Mouse (Mus musculus) limb, embryonic 15.5 days (tissue): ENCODE data around the gene Nfkbib. TPM values are rescaled to one million over a fixed set of nuclear protein-coding genes. Genes with fewer than 3 reads are reported as not detected.

Source experiments
- ATAC-seq: fragments of 200-750 bp; cut with Nextera tagmentation; 2 replicates; pipeline ENCODE4 v1.8.0; 2017; ENCODE audit warnings: low read depth, moderate TSS enrichment; ENCODE audit not compliant: insufficient number of reproducible peaks, low FRiP score, low TSS enrichment
- H3K27ac ChIP-seq: fragments of 300-500 bp; sonication (generic); 2 replicates; pipeline ENCODE4 v1.5.1; 2015; ENCODE audit warnings: moderate library complexity, mild to moderate bottlenecking, inconsistent platforms
- H3K27me3 ChIP-seq: fragments of 300-500 bp; sonication (generic); 2 replicates; pipeline ENCODE4 v1.6.1; 2015; ENCODE audit warnings: inconsistent platforms
- H3K36me3 ChIP-seq: fragments of 300-500 bp; sonication (generic); 2 replicates; pipeline ENCODE4 v1.6.1; 2015; ENCODE audit warnings: inconsistent platforms
- H3K4me1 ChIP-seq: fragments of 300-500 bp; sonication (generic); 2 replicates; pipeline ENCODE4 v1.6.1; 2015; ENCODE audit warnings: inconsistent platforms
- H3K4me2 ChIP-seq: fragments of 300-500 bp; sonication (generic); 2 replicates; pipeline ENCODE4 v1.6.1; 2015; ENCODE audit warnings: mild to moderate bottlenecking, inconsistent platforms
- H3K4me3 ChIP-seq: fragments of 300-500 bp; sonication (generic); 2 replicates; pipeline ENCODE4 v1.5.1; 2015; ENCODE audit warnings: mild to moderate bottlenecking, inconsistent platforms
- H3K9ac ChIP-seq: fragments of 300-500 bp; sonication (generic); 2 replicates; pipeline ENCODE4 v1.6.1; 2015; ENCODE audit warnings: inconsistent platforms
- H3K9me3 ChIP-seq: fragments of 300-500 bp; sonication (generic); 2 replicates; pipeline ENCODE4 v1.6.1; 2016; ENCODE audit warnings: inconsistent platforms
- whole genome bisulfite sequencing: fragments of 180-500 bp; shearing (Covaris S2); methylation state at CpG from one replicate; pipeline ENCODE4 v1.1.7; 2015; 5-methylcytosine and 5-hydroxymethylcytosine counted together
- polyA plus RNA-seq: library from polyadenylated mRNA; unstranded; fragments of >200 nt; fragmentation: Nextera tagmentation; extraction: Ambion mirVana; gene quantifications from 2 replicates; pipeline ENCODE4 v1.2.1, GENCODE M21; 2015

Nfkbib gene
- polyA plus RNA-seq, 1 experiment from 2014 or later, result 41.5 TPM

GRCm38 (mm10) chr7:28808957-28809393 lies 41.7 kb upstream of the Nfkbib start:
- Histone ChIP-seq H3K27ac (peak overlapping the region; percentile 100), H3K4me3 (peak overlapping the region; percentile 76), H3K9me3 (no peaks in the 10 kb centered on the region), H3K4me1 (peaks cover 35% of the 10 kb centered on the region), H3K27me3 (no peaks in the 10 kb centered on the region), H3K9ac (peak overlapping the region; percentile 89), H3K4me2 (peak overlapping the region; percentile 90), H3K36me3 (peaks cover 18% of the 10 kb centered on the region)
- under 1% methylated on average over 31 of the region's 32 CpGs for WGBS
- peak; percentile 76 for ATAC-seq

- Histone ChIP-seq H3K4me2 (peak within 1 kb of the TSS; percentile 90), H3K36me3 (peaks cover 12% of the 10 kb centered on the region), H3K9ac (peak within 1 kb of the TSS; percentile 89), H3K27ac (peak within 1 kb of the TSS; percentile 100), H3K4me1 (peaks cover 34% of the 10 kb centered on the region), H3K4me3 (peak within 1 kb of the TSS; percentile 76), H3K9me3 (no peaks in the 10 kb centered on the region), H3K27me3 (no peaks in the 10 kb centered on the region)
- 2% methylated on average over 35 of the region's 35 CpGs for WGBS
- peak; percentile 22 for ATAC-seq
Measured at GRCm38 (mm10) chr7:28808221-28808941, 41.1 kb upstream of the Nfkbib start, which contains the start of gene Hnrnpl. Gene Hnrnpl (plus strand): TSS chr7:28808541.

GRCm38 (mm10) chr7:28807641-28808220 lies 40.4 kb upstream of the Nfkbib start:
- ATAC-seq, result no peak
- H3K4me1 ChIP-seq, result peaks cover 34% of the 10 kb centered on the region
- WGBS, result 34% methylated on average over 7 of the region's 8 CpGs

GRCm38 (mm10) chr7:28806869-28807268 lies 39.6 kb upstream of the Nfkbib start:
- Histone ChIP-seq H3K27me3 (no peaks in the 10 kb centered on the region), H3K36me3 (no peaks in the 10 kb centered on the region), H3K4me2 (no peak overlapping the region), H3K4me3 (no peak overlapping the region), H3K4me1 (peaks cover 34% of the 10 kb centered on the region), H3K9ac (no peak overlapping the region), H3K9me3 (no peaks in the 10 kb centered on the region), H3K27ac (no peak overlapping the region)
- WGBS, result 63% methylated on average over 4 of the region's 4 CpGs
- ATAC-seq, result no peak

More at GRCm38 (mm10) chr7:28807641-28808220, 40.4 kb upstream of the Nfkbib start:
- H3K9ac ChIP-seq, result peak overlapping the region; percentile 89; the same call in 1 of the 2 replicates
- no peaks in the 10 kb centered on the region for H3K9me3 ChIP-seq
- no peaks in the 10 kb centered on the region for H3K27me3 ChIP-seq
- peak overlapping the region; percentile 100 for H3K27ac ChIP-seq
- peak overlapping the region; percentile 90 for H3K4me2 ChIP-seq
- H3K36me3 ChIP-seq, result peaks cover 6% of the 10 kb centered on the region; the same call in 1 of the 2 replicates
- H3K4me3 ChIP-seq, result peak overlapping the region; percentile 76

GRCm38 (mm10) chr7:28803756-28804155 lies 36.4 kb upstream of the Nfkbib start:
- 0 out of 2 replicates have a peak overlapping the region, but pooled peaks have one; percentile 0 for H3K4me2 ChIP-seq
- H3K36me3 ChIP-seq, result no peaks in the 10 kb centered on the region
- H3K27ac ChIP-seq, result peak overlapping the region; percentile 94
- no peaks in the 10 kb centered on the region for H3K27me3 ChIP-seq
- peaks cover 39% of the 10 kb centered on the region for H3K4me1 ChIP-seq
- WGBS, result 34% methylated on average over 4 of the region's 4 CpGs
- ATAC-seq, result no peak
- H3K9ac ChIP-seq, result no peak overlapping the region
- H3K9me3 ChIP-seq, result no peaks in the 10 kb centered on the region
- no peak overlapping the region for H3K4me3 ChIP-seq

- Histone ChIP-seq H3K27ac (peak overlapping the region; percentile 94), H3K27me3 (no peaks in the 10 kb centered on the region), H3K9ac (no peak overlapping the region), H3K36me3 (no peaks in the 10 kb centered on the region), H3K4me3 (no peak overlapping the region), H3K4me1 (peaks cover 36% of the 10 kb centered on the region), H3K9me3 (no peaks in the 10 kb centered on the region), H3K4me2 (peak overlapping the region; percentile 25; the same call in 1 of the 2 replicates)
- peak; percentile 64; the same call in 1 of the 2 replicates for ATAC-seq
- WGBS, result 14% methylated on average over 10 of the region's 10 CpGs
Measured at GRCm38 (mm10) chr7:28802846-28803588, 35.7 kb upstream of the Nfkbib start.

- no peak overlapping the region for H3K9ac ChIP-seq
Measured at GRCm38 (mm10) chr7:28801901-28802670, 34.8 kb upstream of the Nfkbib start.

GRCm38 (mm10) chr7:28801451-28801850 lies 34.1 kb upstream of the Nfkbib start:
- ATAC-seq, result no peak
- no peak overlapping the region for H3K9ac ChIP-seq
- no peak overlapping the region for H3K4me3 ChIP-seq
- no peaks in the 10 kb centered on the region for H3K36me3 ChIP-seq
- H3K27ac ChIP-seq, result peak overlapping the region; percentile 94
- H3K4me2 ChIP-seq, result no peak overlapping the region
- WGBS, result 55% methylated on average over 3 of the region's 3 CpGs
- no peaks in the 10 kb centered on the region for H3K27me3 ChIP-seq
- no peaks in the 10 kb centered on the region for H3K9me3 ChIP-seq
- peaks cover 34% of the 10 kb centered on the region for H3K4me1 ChIP-seq

More at GRCm38 (mm10) chr7:28801901-28802670, 34.8 kb upstream of the Nfkbib start:
- peaks cover 31% of the 10 kb centered on the region for H3K4me1 ChIP-seq
- 11% methylated on average over 10 of the region's 10 CpGs for WGBS
- no peaks in the 10 kb centered on the region for H3K9me3 ChIP-seq
- H3K4me2 ChIP-seq, result peak overlapping the region; percentile 25; the same call in 1 of the 2 replicates
- no peaks in the 10 kb centered on the region for H3K36me3 ChIP-seq
- H3K27ac ChIP-seq, result peak overlapping the region; percentile 94
- no peaks in the 10 kb centered on the region for H3K27me3 ChIP-seq
- ATAC-seq, result peak; percentile 40; the same call in 1 of the 2 replicates
- no peak overlapping the region for H3K4me3 ChIP-seq

- Histone ChIP-seq H3K4me2 (no peak overlapping the region), H3K9me3 (no peaks in the 10 kb centered on the region), H3K4me1 (peaks cover 40% of the 10 kb centered on the region), H3K4me3 (no peak overlapping the region), H3K36me3 (no peaks in the 10 kb centered on the region), H3K9ac (no peak overlapping the region), H3K27ac (no peak overlapping the region), H3K27me3 (no peaks in the 10 kb centered on the region)
- ATAC-seq, result no peak
- WGBS, result 97% methylated on average over 9 of the region's 9 CpGs
Measured at GRCm38 (mm10) chr7:28799994-28800393, 32.7 kb upstream of the Nfkbib start.

GRCm38 (mm10) chr7:28796562-28796975 lies 29.3 kb upstream of the Nfkbib start:
- 17% methylated on average over 32 of the region's 32 CpGs for WGBS
- Histone ChIP-seq H3K27ac (peak overlapping the region; percentile 67), H3K36me3 (no peaks in the 10 kb centered on the region), H3K4me3 (peak overlapping the region; percentile 21), H3K9ac (peak overlapping the region; percentile 42), H3K27me3 (no peaks in the 10 kb centered on the region), H3K4me1 (peaks cover 18% of the 10 kb centered on the region), H3K4me2 (peak overlapping the region; percentile 36), H3K9me3 (no peaks in the 10 kb centered on the region)
- ATAC-seq, result peak; percentile 12; the same call in 1 of the 2 replicates

GRCm38 (mm10) chr7:28795832-28796231 lies 28.5 kb upstream of the Nfkbib start:
- Histone ChIP-seq H3K4me2 (no peak overlapping the region), H3K9me3 (no peaks in the 10 kb centered on the region), H3K36me3 (no peaks in the 10 kb centered on the region), H3K27me3 (no peaks in the 10 kb centered on the region), H3K4me3 (no peak overlapping the region), H3K4me1 (peaks cover 16% of the 10 kb centered on the region), H3K27ac (0 out of 2 replicates have a peak overlapping the region, but pooled peaks have one; percentile 13), H3K9ac (no peak overlapping the region)
- no peak for ATAC-seq
- whole genome bisulfite sequencing, result 73% methylated on average over 15 of the region's 15 CpGs
